Mouse (Mus musculus) cerebellum, adult 11 months (tissue): Measurements from ENCODE around the gene Plac1.

Source experiments
- DNase-seq: peaks from one replicate; pipeline ENCODE4 v3.0.0; 2022

The Plac1 gene

GRCm38 (mm10) chrX:53196392-53196791 is 43.5 kb downstream of the Plac1 start:
- no peak for DNase-seq

DNA sequence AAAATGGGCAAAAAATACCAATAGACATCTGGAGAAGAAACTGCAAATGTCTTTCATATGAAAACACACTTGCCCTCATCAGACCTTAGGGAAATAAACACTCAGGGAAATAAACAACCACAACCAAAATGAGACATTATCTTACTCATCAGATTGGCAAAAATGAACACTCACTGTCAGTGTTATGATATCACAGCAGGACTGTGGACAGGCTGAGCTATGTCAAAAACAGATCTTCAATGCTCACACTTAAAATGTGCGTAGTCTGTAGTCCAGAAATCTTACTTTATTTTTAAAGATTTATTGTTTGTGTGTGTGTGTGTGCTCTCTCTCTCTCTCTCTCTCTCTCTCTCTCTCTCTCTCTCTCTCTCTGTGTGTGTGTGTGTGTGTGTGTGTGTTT is 51.2 kb downstream of the Plac1 start:
- DNase-seq, result no peak

DNA sequence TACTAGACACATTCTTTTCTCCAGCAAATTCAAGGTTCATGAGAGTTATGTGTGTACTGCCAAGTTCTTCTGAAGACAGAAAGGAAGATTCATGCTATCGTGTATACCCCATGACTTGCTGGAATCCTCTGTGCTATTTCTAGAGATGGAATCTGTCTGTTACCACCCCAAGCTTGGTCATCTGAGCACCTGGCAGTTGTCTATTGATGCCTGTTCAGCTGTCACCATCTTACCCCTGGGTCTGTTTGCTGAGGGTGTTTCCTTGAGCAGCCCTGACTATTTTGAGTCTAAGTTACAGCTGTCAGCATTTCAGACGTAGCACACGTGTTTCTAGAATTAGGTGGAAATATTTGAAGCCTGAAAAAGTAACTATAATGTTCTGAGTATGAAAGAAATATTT is 60.1 kb downstream of the Plac1 start:
- no peak for DNase-seq

GRCm38 (mm10) chrX:53176296-53176695 is 63.6 kb downstream of the Plac1 start:
- no peak for DNase-seq

GRCm38 (mm10) chrX:53168623-53169022 is 71.3 kb downstream of the Plac1 start:
- no peak for DNase-seq

GRCm38 (mm10) chrX:53166901-53167525 is 72.9 kb downstream of the Plac1 start:
- no peak for DNase-seq

DNA sequence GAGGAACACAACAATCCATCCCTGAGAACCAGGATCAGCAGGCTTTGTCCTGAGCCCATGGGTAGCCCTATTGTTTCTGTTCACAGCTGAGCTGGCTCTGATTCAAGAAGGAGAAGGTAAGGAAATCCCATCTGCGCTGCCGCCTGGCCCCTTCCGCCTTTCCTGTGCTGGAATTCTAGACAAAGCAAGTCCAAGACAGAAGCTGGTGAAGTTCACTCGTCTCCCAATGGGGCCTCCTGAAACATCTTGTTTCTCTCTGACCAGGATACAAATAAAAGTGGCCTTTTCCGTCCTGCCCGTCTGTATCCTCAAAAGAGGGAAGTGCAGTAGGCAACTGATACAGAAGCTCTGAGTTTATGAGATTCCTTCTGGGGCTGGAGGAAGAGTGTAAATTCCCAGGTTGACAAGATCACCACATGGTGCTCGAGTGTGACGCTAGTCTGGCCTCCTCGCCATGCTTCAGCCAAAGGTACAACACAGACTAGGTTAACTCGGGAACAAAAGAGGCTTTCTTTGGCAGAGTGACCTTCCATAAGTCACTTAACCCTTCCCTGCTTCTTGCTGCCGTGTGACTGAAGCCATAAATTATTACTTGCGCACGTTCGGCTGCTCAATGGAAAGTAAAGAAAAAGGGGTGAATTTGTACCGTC is 73.5 kb downstream of the Plac1 start:
- DNase-seq, result no peak

- no peak for DNase-seq
These were observed 77.3 kb downstream of the Plac1 start for GRCm38 (mm10) chrX:53162589-53162988.

DNA sequence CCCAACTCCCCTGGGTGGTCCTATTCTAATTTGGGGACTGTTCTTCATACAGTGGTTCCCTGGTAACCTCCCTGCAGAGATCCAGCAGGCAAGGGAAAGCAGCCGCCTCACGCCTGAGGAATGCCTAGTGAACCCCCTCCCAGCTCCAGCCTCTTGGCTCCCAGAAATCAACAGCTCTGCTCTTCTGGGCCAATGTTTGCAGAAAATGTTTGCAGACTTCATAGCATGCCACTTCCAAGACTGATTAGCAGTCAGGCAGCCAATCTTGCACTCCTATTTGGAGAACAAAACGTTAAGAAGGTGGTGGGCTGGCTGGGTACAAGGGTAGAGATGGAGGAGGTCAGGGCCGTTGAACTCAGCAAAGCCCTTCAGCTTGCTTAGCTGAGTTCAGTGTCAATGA is 78.3 kb downstream of the Plac1 start:
- DNase-seq, result no peak

DNA sequence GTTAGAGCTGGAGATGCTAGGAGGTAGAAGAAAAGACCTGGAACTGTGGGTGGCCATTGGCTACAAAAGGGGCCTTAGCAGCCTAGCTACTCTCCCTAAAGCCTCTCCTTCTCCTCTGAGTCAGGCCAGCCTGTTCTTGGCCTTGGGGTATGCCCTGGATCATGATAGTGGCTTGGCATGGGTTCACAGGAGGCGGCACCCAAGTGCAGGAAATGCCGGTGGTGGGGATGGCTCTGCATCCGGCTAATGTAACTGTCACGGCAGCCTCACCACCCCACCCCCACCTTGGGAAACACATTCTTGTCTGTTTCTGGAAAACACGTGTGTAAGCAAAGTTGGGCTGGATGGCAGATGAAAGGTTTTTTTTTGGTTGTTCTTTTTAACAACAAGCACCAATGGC is 78.8 kb downstream of the Plac1 start:
- DNase-seq, result no peak

GRCm38 (mm10) chrX:53148039-53148438 is 91.9 kb downstream of the Plac1 start:
- DNase-seq, result no peak

GRCm38 (mm10) chrX:53146389-53146917 is 93.5 kb downstream of the Plac1 start:
- no peak for DNase-seq

DNA sequence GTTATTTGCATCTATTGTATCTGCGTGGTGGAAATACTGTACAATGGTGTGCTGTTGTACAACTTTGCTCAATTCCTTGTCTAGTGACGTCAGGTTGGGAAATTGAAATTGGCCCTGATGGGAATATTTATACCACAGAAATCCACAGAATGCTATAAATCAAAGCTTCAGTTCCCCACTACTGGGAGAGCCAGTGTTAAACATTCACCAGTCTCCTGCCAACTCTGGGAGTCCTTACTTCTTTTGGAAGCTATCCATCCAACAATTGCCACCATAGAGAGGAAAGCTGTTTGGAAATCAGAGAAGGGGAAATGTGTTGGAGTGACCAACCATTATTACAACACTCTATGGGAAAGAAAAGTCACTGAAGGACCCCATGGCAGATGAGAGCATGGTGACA is 100.3 kb downstream of the Plac1 start:
- DNase-seq, result no peak

DNA sequence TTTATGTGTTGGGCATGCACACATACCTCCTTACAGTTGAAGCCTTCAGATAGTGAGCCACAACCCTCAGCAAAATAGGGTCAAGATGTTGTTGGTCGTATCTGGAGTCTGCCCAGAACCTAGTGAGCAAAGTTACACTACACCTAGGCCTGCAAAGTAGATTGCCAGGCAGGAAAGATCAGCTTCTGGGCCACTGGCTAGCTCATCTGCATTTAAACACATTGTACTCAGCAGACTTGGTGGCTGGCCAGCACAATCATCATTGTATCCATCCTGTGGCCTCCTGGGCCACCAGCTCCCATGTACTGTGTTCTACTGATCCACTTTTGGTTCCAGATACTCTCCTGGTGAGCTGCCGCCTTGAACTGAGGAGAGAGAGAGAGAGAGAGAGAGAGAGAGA is 102.8 kb downstream of the Plac1 start:
- no peak for DNase-seq

DNA sequence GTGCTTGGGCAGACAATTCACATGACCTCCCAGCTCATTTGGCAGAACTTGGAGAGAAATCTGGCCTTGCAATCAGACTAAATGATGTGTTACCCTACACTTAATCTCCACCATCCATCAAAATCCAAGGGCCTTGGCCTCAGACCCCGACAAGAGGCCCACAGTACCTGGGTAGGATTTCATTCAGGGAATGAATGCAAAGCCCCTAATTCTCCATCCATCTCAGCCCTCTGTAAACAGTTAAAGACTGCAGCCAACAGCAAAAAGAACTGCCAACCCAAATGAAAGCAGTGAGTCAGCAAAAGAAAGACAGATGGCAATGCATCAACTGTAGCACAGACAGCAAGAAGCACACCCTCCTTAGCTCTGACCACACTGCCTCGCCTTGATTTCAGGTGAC is 110.4 kb downstream of the Plac1 start:
- no peak for DNase-seq

- no peak for DNase-seq
These were observed 113.3 kb downstream of the Plac1 start for GRCm38 (mm10) chrX:53126492-53127033.

DNA sequence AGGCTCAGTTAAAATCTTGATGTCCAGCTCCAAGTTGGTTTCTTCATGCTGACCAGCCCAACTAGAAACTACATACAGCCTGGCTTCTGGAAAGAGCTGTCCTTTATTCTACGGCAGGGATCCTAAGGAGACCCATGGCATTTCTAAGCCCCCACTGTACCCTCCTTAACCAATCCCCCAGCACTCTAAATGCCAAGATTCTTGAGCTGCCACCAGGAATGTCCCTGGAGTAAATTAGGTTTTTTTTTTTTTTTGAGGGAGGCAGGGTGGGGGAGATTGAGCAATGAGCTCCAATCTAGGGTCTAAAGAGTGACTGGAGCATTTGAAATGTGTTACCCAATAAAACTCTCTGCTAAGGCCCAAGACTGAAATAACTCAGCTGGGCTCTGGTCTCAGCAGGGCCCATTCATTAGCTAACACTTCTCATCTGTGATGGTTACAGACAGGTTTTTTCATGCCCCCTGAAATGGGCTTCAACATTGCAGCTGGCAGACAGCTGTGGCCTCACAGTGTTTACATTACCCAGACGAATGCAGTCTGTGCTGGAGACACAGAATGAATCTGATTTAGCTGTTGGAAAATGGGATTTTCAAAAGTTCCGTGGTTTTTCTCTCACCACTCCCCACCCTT is 114.0 kb downstream of the Plac1 start:
- DNase-seq, result no peak

DNA sequence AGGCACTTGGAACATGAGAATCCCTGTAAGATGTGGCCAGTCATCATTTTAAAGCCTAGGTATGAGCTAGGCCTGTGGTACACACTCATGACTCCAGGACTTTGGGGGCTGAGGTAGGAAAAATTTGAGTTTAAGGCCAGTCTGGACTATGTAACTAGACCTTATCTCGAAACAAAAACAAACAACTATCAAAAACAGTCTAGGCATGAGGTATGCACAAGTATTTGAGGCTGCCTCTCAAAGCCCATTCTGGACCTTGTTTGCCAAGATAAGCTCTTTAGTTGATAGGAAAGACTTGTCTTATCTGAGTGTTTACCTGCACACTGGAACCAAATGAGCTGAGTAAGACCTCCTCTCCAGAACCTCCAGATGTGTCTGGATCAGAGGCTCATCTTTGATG is 116.3 kb downstream of the Plac1 start:
- DNase-seq, result no peak

DNA sequence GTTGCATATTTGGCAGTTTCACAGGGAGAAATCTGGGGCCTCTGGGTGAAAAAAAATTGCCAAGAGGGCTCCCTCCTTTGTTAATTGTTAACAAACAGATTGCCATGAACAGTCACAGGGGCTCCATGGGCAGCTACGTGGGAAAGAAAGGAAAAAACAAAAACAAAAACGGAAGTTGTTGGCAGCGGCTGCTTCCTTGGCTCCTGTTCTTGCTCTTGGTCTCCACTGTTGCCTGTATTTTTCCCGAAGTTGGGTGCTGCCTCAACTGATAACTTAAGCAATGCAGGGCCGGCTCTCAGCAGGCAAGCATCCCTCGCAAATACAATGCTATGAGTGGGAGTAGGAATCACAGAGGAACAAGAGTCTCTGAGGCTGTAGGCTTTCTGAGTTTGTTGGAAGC is 121.3 kb downstream of the Plac1 start:
- DNase-seq, result no peak

DNA sequence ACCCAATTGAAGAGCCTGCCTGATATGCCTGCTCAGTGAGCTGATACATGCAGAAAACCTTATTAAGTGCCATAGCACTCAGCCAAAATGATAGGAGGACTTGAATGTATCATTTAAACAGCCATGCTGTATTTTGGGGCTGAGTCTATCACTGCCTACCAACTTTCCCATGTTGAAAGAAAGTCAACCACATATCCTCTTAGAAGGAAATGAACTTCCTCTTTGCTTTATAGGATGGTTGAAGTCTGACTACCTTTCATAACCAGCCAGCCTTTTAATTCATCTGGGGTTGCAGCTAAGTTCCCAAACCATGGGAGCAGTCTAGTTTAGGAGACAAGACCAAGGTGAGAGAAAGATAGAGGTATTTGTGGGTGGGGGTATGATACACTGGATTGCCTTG is 121.9 kb downstream of the Plac1 start:
- DNase-seq, result no peak

- DNase-seq, result no peak
These were observed 124.9 kb downstream of the Plac1 start for GRCm38 (mm10) chrX:53114994-53115393.

DNA sequence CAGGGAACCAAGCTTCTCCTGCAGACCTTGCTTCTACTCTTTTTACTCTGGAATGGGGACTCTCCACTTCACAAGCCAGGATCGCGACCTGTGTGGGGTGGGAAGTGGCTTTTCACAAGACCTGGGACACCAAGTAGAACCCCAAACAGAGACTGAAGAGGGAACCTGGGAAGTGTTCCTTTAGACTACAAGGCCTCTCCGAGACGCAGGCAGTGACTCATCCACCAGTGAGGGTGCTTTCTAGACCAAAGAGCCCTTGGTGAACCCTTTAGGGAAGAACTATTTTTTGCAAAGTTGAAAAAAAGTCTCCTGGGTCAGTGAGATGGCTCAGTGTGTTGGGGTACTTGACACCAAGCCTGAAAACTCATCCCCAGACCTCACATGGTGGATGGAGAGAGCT is 129.8 kb downstream of the Plac1 start:
- DNase-seq, result no peak

GRCm38 (mm10) chrX:53107127-53107526 is 132.8 kb downstream of the Plac1 start:
- no peak for DNase-seq

DNA sequence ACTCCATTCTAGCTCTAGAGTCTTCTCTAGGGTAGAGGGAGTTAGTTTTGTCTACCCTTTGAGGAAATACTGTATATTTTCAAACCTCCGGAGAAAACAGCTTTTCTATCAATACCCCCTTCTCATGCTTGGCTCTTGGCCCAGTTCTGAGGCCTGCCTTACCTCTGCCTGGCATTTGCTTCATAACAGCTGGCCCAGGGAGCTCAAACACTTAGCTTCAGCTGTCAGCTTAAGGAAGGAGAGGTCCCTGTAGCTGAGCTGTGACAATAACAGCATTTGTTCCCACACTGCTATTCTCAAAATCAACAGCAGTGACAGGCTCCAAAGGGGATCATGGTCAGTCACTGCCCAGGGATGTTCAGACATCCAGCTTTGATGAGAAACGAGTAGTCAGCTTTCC is 138.7 kb downstream of the Plac1 start:
- no peak for DNase-seq
